Mouse (Mus musculus) layer of hippocampus, postnatal 14 days (tissue): ENCODE results near the gene Zic1. TPM values are rescaled to one million over a fixed set of nuclear protein-coding genes. Genes with fewer than 3 reads are reported as not detected.
A peak's percentile ranks its signal among the peaks of the same experiment; 100 is the strongest.

Experiments
- DNase-seq, 2 experiments: peaks; one replicate each; pipeline ENCODE4 v3.0.0; 2021 to 2022; ENCODE audit warnings: low spot score in 2 of 2, mixed read lengths in 1 of 2
- total RNA-seq, 2 experiments: library from RNA; stranded (reverse); gene quantifications; 2 replicates each; pipeline ENCODE4 v1.2.3; 2021

Zic1 gene
- total RNA-seq, 2 experiments from 2014 or later: 28.5 to 30.0 TPM

DNA sequence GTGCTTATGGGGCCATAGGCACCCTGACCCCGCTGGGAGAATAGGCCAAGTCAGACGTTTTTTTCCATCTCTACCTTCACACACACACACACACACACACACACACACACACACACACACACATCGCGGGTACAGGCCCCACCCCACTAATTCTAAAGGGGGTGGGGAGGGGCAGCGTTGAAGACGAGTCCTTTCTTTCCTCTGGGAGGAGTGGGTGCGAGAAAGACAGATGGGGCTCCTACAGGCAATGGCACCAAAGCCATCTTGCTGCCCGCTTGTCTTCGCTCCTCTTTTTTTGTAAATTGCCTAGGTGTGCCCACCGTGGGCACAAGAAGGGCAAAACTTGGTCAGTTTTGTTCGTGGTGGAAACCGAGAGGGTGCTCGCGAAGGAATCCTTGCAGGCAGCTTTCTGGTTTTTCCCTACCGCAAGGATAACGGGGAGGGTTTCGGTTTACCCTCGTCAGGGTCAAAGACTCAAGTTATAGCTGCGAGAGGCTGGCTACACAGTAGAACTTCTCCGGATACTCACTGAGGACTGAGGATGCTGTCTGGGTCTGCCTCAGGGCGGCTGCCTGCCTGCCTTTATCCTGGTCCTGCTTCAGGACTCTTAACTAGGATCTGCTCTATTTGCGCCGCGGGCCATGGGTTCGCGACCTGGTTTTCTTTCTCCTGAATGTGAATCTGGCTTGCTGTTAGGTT, 3.8 kb upstream of the Zic1 start:
- no peak for DNase-seq

DNA sequence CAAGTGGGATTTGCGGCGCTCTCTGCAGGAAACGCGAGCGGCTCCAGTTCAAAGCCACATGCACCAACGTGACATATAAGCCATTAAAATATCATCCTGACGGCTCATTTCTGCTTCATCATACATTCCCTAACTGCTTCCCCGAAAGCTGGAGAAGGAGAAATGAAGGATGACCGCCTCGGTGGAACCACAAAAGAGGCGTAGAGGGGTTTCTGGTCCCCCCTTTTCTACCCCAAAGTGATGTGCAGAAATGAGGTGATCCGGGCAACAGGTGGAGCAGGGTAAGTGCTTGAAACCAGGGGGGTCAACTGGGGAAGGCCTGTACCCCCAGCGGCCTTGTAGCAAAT, 3.3 kb upstream of the Zic1 start:
- no peak for DNase-seq

GRCm38 (mm10) chr9:91368150-91368549, 2.5 kb upstream of the Zic1 start:
- no peak for DNase-seq

GRCm38 (mm10) chr9:91366999-91367811, 1.6 kb upstream of the Zic1 start:
- no peak for DNase-seq

DNA sequence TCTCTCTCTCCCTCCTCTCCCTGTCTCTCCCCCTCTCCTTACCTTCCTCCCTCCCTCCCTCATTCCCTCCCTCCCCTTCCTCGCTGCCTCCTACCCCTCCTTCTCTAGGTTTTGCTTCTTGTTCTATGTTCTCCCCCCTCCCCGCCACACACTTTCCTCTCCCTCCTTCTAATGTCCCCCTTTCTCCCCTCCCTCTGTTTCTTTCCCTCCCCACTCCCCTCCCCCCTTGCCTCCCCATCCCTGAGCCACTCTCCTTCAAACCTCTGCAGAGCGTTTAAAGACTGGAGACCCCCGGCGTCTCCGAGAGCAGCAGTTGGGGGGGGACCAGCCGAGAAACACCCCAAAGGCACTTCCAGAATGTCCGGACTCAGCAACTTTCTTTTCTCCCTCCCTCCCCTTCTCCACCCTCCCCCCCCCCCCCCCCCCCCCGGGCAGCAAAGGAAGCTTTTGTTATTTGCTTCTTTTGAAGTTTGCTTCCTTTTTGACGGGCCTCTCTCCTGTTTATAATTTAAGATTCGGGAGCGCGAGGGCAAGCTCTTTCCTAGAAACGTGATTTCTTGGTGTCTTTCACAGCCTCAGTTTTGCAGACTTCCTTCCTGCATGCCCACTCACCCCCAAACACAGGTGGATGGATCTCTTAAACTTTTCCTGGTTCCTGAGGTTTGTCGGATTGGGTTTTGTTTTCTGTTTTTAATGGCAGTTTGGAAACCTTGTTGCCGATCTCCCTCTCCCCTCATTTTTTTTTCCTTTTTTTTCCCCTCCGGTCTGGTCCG, 802 bp upstream of the Zic1 start:
- DNase-seq: no peak

DNA sequence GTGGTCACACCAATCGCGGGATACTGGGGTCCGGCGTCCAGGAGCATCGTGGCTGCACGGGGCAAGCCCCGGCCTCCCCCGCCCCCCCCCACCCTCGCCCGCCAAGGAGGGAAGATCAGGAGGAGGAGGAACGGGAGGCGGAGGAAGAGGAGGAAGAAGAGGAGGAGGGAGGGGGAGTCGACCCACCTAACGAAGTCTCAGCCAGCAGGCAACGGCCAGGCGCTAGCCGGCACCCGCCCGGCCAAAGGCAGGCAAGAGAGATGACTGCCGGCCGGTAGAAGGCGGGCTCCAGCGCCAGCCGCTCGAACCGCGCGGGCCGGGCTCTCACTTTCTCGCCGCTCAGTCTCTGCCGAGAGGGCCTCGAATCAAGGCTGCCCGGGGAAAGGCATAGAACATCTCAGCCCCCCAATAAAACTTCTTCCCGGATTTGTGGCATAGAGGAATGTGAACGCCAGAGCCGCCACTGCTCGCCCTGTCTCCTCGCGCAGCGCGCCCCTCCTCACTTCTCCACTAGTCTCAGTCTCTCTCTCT, 574 bp downstream of the Zic1 start:
- peak in 1 of 2 experiments; percentile 36 for DNase-seq

DNA sequence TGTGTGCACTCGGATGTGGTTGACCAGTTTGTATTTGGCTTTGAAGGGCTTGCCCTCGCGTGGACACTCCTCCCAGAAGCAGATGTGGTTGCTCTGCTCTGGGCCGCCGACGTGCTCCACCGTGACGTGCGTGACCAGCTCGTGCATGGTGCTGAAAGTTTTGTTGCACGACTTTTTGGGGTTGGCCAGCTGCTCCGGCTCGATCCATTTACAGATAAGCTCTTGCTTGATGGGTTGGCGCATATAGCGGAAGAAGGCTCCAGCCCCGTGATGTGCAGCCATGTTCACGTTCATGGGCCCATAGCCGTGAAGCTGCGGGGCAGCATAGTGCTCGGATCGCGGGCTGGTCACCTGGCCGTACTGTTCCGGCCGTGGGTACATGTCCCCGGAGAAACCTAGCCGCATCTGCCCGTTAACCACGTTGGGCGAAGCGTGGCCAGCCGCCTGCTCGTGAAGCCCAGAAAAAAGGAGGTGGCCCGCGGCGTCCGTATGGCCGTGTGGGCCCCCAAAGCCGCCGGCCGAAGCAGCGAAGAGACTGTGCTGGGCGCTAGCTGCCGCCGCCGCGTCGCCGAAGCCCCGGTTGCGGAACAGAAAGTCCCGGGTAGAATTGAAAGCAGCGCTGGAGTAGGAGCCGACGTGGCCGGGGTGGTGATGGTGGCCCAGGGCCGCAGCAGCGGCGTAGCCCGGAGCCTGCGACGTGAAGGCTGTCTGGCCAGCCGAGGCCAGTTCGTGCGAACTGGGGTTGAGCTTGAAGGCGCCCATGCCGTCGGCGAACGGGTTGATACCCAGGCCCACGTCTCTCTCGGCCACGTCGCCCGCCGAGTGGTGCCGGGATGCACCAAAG, 1.3 kb downstream of the Zic1 start:
- peak in 1 of 2 experiments; percentile 35 for DNase-seq

GRCm38 (mm10) chr9:91363814-91364126, 1.8 kb downstream of the Zic1 start:
- DNase-seq: no peak

GRCm38 (mm10) chr9:91363011-91363730, 2.4 kb downstream of the Zic1 start:
- DNase-seq: no peak

DNA sequence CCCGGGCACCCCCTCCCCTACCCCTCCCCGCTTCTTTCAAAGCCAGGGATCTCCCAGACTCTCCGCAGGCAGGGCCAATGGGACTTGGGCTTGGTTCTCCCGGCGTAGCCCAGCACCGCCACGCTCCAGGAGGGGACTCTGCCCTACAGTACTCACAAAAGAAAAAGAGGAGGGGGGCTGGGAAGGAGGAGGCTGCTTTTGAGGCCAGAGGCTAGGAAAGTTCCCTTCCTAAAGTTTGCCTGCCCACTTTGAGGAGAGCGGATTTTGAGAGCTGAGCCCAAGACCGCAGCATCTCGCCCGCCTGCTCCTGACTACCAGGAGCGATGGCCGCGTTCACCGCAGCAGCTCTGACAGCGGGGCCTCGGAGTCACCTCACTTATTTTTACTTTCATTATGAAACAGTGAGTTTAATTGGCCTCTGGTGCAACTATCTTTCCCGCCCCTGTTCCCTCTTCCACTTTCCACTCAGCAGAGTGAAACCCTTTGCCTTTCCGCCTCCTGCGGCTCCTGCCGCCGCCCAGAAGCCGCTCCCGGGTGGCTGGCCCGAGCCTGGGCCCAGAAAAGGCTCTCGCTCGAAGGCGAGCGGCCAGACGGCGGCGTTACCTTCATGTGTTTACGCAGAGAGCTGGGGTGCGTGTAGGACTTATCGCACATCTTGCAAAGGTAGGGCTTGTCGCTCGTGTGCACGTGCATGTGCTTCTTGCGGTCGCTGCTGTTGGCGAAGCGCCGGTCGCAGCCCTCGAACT, 3.6 kb downstream of the Zic1 start, which contains the start of gene Zic4:
Gene Zic4 (plus strand): TSS at position 558 of the 746 bp plus-strand sequence.
- DNase-seq: peak in 1 of 2 experiments; percentile 39

- no peak for DNase-seq
Observed at GRCm38 (mm10) chr9:91361033-91361855, 4.4 kb downstream of the Zic1 start.

DNA sequence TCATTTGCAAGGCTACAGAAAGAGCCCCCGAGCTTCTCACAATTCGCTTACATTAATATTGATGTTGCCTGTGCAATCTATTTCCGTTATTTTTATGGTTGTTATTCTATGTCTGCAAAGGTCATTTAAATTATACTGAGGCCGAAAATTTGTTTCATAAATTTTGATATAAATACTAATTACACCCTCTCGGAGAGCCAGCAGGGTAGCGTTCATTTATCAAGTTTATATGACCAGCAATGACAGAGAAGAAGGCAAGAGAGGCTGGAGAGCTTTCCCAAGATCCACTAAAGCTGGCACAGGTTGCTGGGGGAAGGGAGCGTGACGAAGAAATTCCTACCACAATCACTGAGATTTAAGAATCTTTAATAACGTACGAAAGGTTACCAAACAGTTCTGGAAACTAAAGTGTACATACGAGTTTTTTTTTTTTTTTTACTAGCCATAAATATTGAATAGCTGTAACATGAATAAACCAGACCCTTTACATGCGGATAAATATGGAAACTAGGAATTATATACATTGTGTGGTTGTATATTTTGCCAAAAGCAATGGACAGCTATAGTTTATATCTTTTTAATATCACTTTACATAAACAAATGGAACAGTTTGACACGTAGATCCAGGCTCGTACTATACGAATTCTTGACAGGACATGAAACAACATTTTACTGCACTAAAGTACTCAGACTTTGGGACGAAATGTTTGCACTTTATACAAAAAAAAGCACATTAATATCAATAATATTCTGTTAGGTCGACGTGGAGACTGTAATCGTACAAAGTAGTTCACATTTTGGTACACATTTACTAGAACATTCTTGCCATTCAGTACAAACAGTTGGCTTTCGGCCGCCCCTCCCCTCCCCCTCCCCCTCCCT, 5.2 kb downstream of the Zic1 start:
- DNase-seq: no peak

- DNase-seq: no peak
Observed at GRCm38 (mm10) chr9:91358851-91359687, 6.5 kb downstream of the Zic1 start.

DNA sequence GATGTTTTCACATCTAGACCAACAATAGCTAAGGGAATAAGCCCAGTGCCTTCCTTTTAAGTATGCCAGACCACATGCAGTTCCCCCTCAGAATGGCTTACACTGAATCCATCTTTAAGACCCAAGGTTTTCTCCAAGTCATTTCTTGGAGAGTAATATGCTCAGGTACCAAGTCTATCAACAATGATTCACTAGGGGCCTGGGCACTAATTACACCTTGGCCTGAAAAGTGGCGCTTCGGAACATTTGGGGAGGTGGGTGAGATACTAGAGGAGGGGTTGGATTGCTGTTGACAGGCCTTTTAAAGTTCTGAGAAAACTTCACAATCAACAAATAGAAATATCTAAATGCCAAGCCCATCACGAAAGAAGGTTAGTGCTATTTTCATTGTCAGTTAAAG, 8.3 kb downstream of the Zic1 start:
- DNase-seq: no peak

DNA sequence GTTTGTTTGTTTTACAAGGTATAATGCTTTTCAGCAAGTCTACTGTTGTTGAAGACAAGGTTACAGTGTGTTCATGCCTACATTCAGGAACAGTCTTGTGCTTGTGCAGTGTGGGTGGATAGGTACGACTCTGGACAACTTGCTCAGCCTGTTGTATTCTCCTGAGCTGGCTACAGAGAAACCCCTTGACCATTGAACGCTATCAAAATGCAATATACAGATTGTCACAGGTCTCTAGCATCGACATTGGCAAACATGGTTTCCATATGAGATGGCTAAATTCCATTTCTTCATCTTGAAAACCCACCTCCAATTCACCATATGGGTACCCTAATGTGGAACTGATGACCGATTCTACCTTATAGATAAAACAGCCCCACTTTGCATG, 9.3 kb downstream of the Zic1 start:
- DNase-seq: no peak

- peak; percentile 56 to 75 for DNase-seq
Observed at GRCm38 (mm10) chr9:91355629-91356352, 9.8 kb downstream of the Zic1 start.
